Mouse (Mus musculus) hindlimb bud, embryonic 11.5 days (tissue): ENCODE results near the gene Pabpc4.

Experiments used
- DNase-seq: peaks from one replicate; pipeline ENCODE4 v3.0.0-alpha.2; 2012; ENCODE audit warnings: low read depth, low spot score; ENCODE audit errors: extremely low spot score

Pabpc4 gene

DNA sequence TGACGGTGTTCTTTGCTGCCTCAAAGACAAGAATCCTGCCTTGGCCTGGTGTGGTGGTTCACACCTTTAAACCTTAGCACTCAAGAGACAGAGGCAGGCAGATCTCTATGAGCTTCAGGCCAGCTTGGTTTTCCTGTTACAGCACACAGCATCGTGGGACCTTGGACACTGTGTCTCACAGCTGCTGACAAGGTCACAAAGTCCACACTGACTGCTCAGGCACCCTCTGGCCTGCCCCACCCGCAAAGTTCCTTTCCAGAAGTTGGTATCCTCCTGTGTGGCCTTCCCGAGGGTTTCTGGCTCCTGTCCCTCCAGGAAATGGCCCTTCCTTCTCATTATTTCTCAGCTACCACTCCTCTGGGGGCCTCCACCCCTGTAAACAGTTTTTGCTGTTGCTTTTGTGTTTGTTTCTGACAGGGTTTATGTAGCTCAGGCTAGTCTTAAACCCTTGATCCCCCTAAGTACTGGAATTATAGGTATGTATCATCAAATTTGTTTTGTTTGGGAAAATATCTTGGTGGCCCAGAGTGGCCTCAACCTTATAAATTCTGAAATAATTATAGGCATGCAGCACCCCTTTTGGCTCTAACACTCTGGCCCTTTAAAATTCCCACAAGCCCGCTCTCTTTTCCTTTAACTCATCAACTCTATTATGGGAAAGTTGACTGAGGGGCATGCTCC lies at the start of gene Pabpc4:
Pabpc4 (plus strand) TSS at position 631 of the 681 bp plus-strand sequence.
- no peak for DNase-seq

DNA sequence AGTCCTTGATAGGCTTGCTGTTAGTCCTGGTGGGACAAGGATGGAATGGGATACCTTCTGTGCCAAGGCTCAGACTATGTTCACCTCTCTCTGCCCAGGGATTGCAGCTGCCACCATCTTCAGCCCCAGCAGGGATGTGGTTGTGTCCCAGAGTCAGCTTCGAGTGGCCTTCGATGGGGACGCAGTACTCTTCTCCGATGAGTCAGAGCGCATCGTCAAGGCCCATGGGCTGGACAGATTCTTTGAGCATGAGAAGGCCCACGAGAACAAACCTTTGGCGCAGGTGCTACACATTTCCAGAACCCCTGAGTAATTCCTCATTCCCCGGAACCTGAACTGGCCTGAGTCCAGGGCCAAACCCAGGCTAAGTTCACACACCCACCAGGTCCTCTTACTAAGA lies 48.2 kb upstream of the Pabpc4 start:
- no peak for DNase-seq

DNA sequence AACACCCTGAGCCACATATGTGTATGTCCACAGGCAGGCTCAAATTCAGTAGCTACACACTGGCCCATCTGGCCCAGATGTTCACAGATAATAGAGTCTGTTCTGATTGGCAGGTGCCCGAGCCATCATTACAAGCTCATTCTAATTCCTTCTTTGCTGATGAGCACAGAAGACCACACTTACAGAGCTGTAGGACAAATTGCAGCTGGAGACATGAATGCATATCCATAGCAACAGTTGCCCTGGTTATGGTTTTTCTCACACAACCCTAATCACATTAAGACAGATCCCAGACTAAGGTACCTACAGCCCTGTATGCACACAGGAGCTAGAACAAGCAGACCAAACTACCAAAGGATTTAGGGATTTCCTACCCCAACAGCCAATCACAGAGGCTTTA lies 46.8 kb upstream of the Pabpc4 start:
- no peak for DNase-seq

DNA sequence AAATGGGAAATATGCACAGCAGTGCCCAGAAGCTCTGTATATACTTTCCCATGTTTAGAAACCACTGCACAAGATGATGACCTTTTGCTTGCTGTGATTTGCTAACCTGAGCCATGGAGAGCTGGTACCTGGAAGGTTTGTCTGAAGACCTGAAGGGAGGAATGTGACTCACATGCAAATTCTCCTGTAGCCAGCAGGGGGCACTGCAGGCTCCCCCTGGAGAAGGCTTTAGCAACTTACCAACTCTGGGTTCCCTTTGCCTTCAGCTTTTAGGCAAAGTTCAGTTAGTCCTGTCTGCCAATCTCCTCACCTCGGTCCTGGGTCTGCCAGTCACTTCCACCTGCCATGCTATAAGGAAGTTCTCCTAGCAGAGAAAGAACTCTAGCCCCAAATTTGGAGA lies 45.4 kb upstream of the Pabpc4 start:
- no peak for DNase-seq

DNA sequence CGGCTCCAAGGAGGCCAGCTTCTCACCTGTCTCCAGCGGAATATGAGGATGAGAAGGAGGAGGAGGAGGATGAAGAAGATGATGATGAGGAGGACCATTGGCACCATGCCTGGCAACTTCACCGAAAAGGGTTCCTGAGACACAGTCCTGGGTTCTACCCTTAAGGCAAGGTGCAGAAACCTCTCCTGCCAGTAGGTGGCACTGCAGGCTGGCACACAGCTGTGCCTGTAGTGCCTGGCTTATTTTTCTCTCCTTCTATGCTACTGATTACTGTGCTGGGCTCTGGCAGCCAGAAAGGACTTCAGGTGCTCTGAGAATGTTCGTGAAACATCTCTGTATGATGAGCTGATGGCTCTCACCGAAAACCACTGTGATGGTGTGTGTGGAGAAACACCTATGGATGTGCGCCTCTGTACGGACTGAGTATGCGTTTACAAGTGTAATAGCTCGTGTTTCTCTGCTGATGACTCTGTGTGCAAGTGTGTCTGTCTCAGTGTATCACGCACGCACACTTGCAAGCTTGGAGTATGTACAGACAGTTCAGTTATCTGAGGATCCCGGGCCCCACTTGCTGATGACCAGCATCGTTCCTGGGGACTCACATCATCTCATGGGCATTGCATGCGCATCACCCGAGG lies 42.3 kb upstream of the Pabpc4 start:
- no peak for DNase-seq

DNA sequence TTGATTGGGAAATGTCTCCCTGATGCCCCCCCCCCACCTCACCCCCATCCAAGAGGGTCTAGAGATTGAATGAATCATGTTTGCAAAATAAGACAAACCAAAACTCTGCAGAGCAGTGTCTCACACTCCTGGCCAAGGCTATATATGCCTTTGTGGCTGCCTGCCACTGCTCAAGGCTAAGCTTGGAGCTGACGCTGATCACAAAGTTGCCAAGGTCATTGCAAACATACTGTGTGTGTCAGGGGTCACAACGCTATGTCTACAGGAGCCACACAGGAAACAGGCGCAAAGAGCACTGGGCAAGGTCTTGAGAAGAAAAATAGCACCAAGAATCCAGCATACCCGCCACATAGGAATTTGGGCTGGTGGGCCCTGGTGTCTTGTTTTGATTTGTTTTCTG lies 41.5 kb upstream of the Pabpc4 start:
- no peak for DNase-seq

DNA sequence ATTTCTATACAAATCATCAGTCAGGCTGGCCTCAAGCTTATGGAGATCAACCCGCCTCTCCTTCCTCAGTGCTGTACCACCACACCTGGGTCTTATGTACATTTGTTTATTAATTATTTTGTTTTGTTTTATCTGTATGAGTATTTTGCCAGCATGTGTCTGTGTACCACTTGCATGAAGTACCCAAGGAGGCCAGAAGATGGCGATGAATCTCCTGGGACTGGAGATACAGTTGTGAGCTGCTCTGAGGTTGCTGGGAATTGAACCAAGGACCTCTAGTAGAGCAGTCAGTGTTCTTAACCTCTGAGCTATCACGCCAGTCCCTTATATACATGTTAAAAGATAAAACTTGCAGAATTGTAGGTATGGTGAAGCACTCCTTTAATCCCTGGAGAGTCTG lies 38.8 kb upstream of the Pabpc4 start:
- no peak for DNase-seq

DNA sequence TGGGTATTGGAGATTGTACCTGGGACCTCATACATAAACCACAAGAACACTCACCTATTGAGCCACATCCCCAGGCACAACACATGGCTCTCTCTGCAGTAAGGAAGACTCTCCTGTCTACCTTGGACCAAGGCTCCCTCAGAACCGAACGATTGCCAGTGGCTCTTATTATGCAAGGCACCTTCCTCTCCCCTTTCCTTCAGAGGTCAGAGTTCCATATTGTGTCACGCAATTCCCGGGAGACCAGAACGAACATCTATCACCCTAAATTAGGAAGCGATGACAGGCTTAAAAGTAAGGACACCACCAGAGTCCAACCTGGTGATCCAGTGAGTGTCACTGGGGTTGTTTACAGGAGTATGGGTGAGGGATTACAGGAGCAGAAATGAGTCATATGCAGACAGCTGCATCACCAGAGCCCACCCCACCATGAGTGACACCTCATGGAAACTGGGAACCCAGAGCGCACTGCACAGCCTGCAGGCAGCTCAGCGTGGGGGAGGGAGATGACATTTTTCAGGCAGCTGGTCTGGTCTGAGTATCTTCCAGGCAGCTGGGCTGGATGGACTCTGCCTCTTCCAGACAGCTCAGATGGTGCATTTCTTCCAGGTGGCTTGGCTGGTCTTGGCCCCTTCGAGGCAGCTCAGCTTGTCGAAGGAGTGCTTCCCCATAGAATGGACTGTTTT lies 36.3 kb upstream of the Pabpc4 start:
- DNase-seq = no peak

DNA sequence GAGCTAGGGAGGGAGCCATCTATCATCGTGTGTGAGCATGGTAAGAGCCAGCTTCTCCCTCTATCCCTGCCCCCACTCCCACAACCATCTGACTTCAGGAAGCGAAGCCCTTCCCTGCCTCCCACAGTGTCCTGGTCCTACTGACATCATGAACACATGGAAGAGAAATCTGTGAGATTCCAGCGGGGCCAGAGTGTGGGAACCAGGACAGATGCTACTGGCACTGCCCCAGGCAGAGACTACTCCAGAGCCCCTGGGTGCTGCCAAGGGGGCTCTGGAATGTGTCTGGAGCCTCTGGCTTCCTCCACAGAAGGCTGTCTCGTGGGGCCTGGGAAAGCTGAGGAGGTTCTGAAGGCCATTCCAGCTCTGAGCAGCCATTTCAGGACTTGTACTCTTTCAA lies 34.4 kb upstream of the Pabpc4 start:
- DNase-seq = no peak

DNA sequence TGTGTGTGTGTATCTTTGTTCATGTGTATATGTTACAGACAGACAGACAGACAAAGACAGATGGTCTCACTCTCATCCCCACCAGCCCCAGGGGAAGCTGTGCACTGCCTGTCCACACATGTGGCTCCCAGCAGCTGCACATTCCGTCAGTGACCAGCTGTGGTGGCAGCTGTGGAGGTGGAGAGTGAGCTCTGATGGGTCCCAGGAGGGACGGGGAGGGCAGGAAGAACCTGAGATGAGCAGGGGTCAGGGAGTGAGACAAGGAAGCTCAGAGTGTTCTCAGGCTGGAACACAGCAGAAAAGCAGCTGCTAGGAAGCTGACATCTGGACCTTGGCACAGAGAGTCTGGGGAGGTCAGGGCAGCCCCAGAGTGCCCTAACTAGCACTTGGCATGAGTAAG lies 33.9 kb upstream of the Pabpc4 start:
- DNase-seq = no peak

DNA sequence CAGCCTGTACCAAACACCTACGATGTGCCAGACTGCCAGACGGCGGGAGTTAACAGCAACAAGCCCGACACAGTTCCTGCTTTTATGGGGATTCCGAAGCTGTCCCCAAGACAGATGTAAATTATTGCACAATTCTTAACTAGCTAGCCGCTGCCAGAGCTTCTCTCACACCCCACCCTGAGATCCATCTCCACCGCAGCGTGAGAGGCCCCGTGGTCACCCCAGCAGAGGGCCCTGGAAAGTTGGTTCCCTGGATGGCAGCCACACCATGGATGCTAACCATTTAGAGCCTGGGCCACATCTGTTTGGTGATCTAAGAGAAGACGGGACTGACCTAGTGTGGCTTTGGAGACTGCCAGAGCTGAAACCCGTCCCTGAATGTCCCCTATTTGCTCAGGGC lies 33.0 kb upstream of the Pabpc4 start:
- DNase-seq = no peak

DNA sequence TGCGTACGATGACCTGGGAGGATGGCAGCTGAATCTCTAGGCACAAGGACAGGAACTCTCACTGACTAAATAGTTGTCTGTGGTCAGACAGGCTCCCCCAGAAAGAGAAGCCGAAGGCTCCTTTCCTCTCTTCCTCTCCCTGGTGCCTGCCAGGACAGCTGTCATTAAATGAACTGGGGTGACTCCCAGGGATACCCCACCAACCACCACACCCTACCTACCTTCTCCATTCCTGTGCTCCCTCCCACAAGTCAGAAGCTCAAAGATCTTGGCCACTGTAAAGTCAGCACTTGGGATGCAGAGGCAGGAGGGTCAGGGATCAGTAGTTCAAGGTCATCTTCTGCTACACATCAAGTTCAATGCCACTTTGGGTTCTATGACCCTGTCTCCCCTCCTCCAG lies 29.3 kb upstream of the Pabpc4 start:
- DNase-seq = no peak

DNA sequence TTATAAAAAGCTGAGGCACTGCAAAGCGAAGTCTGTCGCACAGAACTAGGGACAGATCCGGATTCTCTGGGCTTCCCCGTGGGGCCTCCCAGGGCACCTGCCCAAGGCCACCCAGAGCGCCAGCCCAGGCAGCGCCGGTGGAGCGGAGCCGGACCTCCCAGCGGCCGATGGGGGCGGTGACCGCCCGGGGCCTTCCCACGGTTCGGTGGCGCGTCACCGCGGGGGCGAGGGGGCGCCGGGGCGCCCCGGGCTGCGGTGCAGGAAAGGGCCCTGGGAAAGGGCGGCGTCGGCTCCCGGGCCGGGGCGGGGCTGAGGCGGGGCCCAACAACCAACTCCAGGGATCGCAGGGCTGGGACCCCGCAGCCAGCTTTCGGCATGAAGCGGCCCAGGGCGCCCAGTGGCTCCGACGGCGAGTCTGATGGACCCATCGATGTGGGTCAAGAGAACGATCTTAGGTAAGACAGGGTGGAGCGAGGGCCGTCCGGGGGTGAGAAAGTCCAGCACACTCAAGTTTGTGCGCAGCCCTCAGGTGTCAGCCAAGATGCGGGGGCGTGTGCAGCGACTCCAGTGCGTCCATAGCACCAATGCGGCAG lies 28.6 kb upstream of the Pabpc4 start, which contains the start of gene Heyl:
Heyl (plus strand) TSS at position 65 of the 593 bp plus-strand sequence.
- no peak for DNase-seq

DNA sequence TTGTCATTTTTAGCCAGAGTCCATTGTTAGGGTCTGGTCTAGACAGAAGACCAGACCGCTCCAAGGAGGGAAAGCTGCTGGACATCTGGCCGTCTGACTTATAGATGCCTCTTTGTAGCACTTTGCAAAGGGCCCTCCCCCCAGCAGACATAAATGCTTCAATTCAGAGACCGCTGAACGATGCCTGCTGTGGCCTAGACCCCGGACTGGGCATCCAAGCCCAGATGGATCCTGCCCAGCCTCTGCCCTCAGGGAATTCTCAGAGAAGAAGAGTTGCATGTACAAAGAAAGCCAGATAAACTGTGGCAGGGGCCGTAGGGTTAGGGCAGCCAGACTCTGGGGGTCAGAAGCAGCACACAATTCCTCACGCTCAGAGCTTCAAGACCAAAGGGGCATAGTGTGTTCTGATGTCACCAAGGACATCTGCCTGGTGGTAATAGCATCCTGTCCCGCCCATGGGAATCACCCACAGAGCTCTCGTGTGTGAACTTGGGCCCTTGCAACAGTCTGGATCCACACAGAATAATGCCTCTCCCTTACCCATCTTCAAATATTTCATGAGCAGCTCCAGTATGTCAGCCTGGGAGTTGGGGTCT lies 26.2 kb upstream of the Pabpc4 start:
- DNase-seq = no peak

DNA sequence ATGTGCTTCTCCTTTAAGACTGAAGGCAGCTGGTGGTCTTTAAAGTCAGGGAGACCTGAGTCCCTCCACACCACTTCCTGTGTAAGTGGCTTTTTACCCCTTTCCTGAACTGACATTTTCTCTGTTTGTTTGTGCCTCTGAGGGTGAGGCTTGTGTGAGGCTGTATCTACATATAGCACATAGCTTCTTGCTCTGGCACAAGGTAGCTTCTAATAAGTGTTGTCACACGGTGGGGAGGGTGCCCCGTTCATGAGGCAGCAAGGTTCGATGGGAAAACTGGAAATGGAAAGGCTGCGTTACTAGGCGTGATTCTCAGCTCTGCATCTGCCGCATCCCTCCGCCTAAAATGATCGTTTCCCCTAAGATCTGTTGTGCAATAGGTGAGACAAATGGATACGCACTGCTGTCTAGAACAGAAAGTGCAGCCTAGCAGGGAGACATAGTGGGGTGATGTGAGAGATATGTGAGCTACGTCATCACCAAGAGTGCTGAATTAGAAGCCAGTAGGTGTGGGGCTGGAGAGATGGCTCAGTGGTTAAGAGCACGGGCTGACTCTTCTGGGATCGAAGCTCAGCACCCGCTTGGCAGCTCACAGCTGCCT lies 25.6 kb upstream of the Pabpc4 start:
- DNase-seq = no peak

DNA sequence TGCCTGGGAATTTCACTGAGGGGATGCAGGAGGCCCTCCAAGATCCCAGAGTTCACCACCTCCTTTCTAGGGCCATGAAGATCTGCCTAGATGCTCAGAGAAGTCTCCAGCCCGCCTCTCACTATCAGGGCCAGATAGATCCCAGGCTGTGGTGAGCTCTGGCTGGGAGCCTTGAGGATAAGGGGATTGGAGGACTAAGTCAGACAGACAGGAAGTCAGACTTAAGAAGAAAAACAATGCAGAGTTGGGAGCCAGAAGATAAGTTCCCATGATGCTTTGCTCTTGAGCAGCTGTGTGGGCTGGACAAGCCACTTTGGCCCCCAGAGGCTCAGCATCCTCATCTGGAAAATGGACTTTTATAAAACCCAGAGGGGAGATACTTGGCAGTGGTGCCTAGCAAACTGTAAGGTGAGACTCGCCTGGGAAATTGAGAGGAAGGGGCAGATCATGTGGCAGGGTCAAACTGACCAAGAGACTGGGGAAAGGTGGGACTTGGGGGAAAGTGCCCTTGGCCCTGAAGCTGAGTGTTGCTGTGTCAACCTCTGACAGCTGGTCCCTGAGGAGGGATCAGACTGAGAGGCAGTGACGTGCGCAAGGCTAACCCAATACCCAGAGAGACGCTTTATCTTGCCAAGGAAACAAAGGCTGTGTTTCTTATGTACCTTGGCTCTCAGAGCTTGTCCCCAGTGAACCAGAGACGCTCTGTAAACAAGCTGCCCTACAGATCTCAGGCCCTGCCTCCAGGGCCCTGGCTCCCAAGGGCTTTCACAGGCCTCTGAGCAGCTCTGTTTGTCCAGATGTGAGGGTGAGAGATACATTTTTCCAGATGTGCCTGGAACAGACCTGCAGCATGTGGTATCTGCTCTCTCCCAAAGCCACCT lies 24.5 kb upstream of the Pabpc4 start:
- no peak for DNase-seq

DNA sequence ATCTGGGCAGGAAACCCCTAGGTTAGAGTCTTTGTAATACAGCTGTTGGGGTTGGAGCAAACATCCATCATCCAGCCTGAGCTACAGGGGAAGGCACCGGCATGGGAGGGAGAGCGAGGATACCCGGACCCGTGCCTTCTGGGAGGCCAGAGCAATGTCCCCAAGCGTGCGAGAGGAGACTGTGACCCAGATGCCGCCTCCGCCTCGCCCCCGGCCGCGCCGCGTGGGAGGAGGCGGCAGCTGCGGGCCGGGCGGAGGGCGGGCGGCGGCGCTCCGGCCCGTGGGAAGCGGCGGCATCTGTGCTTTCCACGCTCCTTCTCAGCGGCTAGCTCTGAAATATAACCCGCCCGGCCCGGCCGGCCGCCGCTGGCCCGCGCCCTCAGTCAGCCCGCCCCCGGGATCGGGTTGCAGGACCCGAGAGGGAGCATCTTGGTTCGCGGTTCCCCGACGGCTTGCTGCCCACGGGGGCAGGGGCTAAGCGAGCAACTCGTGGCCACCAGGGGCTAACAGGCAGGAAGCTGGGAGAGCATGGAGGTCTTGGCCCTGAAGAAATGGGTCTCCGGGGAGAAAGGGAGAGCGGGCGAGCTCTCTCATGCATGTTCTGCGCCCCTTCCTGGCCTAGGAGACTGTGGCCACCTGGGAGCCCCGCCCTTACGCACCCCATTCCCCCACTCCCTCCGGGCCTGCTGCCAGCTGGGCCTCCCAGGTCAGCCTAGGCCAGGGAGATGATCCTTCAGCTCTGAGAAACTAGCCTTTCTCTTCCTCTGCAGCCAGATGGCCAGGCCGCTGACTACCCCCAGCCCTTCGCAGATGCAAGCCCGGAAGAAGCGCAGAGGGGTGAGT lies 22.6 kb upstream of the Pabpc4 start:
- DNase-seq = no peak

DNA sequence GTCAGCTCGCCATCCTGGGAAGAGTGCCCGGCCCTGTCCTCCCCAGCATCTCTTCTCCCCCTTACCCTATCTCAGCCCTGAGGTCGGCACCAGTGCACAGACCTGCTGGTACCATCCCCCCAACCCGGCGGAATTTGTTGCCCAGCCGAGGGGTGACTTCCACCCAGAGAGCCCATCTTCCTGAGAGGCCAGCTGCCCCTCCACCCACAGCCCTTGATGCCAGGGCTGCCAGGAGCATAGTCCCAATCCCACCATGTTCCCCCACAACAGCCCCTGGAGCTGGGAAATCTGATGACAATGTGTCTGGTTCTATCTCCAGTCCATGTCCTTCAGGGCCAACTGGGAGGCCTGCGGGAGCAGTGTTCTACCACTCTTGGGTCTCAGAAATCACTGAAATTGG lies 15.9 kb upstream of the Pabpc4 start:
- no peak for DNase-seq

DNA sequence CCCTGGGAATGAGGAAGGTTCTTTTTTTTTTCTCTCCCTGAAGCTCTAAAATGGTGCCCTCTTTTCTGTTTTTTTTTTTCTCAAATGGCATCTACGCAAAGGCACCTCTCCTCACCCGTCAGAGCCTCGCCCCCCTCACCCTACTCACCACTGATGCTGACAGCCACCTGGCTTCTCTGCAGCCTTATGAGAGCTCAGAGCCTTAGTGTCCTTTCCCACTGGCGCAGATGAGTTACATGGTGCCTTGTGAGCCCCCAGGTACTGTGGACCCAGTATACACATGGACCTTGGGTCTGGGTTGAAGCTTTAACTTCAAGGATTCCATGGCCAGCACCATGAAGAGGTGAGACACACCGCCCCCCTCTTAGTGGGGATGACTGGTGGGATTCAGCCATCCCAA lies 15.5 kb upstream of the Pabpc4 start:
- DNase-seq = no peak
